Mouse (Mus musculus) subcutaneous adipose tissue, adult 2 months (tissue): Measurements from ENCODE around the gene H2al1i. TPM values are rescaled to one million over a fixed set of nuclear protein-coding genes. Genes with fewer than 3 reads are reported as not detected.

ENCODE experiments used
- polyA plus RNA-seq: library from polyadenylated mRNA; depleted of rRNA; stranded (reverse); fragments of >200 nt; gene quantifications from 2 replicates; pipeline ENCODE4 v1.2.3, GENCODE M21; 2012; ENCODE audit warnings: low replicate concordance; rRNA removed

H2al1i gene
- not detected in 2 replicates for polyA plus RNA-seq

GRCm38 (mm10) chrX:11324359-11324758 is at the start of gene H2al1i:
Gene H2al1i, plus strand, starts transcription at chrX:11324659.

GRCm38 (mm10) chrX:11298957-11299356 is 25.5 kb upstream of the H2al1i start, which contains the start of gene H2al1a:
Gene H2al1a, plus strand, starts transcription at chrX:11299257.

DNA sequence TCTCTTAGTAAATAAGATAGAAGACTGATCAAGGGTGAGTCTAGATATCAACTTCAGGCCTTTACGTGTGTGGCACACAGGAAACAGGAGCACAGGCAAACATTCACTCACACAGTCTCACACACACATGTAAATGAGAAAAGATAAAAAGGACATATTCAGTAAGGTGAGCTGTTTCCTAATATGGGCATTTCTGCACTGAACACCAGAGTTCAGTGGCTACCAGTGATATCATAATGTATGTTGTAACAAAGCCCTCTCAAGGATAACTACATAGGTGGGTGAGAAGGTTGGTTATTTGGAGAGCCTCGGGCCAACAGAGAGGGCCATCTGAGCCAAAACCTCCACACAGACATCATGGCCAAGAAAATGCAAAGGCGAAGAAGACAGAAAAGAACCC is 22.3 kb upstream of the H2al1i start, which contains the start of gene H2al1b:
H2al1b (plus strand) TSS at position 301 of the 400 bp plus-strand sequence.

DNA sequence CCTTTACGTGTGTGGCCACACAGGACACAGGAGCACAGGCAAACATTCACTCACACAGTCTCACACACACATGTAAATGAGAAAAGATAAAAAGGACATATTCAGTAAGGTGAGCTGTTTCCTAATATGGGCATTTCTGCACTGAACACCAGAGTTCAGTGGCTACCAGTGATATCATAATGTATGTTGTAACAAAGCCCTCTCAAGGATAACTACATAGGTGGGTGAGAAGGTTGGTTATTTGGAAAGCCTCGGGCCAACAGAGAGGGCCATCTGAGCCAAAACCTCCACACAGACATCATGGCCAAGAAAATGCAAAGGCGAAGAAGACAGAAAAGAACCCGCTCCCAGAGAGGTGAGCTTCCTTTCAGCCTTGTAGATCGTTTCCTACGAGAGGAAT is 19.1 kb upstream of the H2al1i start, which contains the start of gene H2al1c:
H2al1c (plus strand) TSS at position 301 of the 400 bp plus-strand sequence.

GRCm38 (mm10) chrX:11308524-11308923 is 15.9 kb upstream of the H2al1i start, which contains the start of gene H2al1d:
Gene H2al1d, plus strand, starts transcription at chrX:11308824.

DNA sequence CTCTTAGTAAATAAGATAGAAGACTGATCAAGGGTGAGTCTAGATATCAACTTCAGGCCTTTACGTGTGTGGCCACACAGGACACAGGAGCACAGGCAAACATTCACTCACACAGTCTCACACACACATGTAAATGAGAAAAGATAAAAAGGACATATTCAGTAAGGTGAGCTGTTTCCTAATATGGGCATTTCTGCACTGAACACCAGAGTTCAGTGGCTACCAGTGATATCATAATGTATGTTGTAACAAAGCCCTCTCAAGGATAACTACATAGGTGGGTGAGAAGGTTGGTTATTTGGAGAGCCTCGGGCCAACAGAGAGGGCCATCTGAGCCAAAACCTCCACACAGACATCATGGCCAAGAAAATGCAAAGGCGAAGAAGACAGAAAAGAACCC is 12.8 kb upstream of the H2al1i start, which contains the start of gene H2al1e:
H2al1e (plus strand) TSS at position 301 of the 400 bp plus-strand sequence.

DNA sequence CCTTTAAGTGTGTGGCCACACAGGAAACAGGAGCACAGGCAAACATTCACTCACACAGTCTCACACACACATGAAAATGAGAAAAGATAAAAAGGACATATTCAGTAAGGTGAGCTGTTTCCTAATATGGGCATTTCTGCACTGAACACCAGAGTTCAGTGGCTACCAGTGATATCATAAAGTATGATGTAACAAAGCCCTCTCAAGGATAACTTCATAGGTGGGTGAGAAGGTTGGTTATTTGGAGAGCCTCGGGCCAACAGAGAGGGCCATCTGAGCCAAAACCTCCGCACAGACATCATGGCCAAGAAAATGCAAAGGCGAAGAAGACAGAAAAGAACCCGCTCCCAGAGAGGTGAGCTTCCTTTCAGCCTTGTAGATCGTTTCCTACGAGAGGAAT is 9.6 kb upstream of the H2al1i start, which contains the start of gene H2al1f:
H2al1f (plus strand) TSS at position 301 of the 400 bp plus-strand sequence.

GRCm38 (mm10) chrX:11317956-11318355 is 6.5 kb upstream of the H2al1i start, which contains the start of gene H2al1g:
Gene H2al1g, plus strand, starts transcription at chrX:11318256.

GRCm38 (mm10) chrX:11321192-11321591 is 3.3 kb upstream of the H2al1i start, which contains the start of gene H2al1h:
Gene H2al1h, plus strand, starts transcription at chrX:11321492.

DNA sequence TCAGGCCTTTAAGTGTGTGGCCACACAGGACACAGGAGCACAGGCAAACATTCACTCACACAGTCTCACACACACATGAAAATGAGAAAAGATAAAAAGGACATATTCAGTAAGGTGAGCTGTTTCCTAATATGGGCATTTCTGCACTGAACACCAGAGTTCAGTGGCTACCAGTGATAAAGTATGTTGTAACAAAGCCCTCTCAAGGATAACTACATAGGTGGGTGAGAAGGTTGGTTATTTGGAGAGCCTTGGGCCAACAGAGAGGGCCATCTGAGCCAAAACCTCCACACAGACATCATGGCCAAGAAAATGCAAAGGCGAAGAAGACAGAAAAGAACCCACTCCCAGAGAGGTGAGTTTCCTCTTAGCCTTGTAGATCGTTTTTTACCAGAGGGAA is 3.1 kb downstream of the H2al1i start, which contains the start of gene H2al1j:
H2al1j (plus strand) TSS at position 301 of the 400 bp plus-strand sequence.

Other genes starting within 250 kb of the H2al1i start
- gene H2al1a, start 25.4 kb upstream of the H2al1i start, polyA plus RNA-seq, result not detected in 2 replicates
- gene H2al1b, start 22.2 kb upstream of the H2al1i start, polyA plus RNA-seq, result not detected in 2 replicates
- not detected in 2 replicates for gene H2al1c, start 19.0 kb upstream of the H2al1i start, polyA plus RNA-seq
- gene H2al1d, start 15.8 kb upstream of the H2al1i start, polyA plus RNA-seq, result not detected in 2 replicates
- not detected in 2 replicates for gene H2al1e, start 12.7 kb upstream of the H2al1i start, polyA plus RNA-seq
- gene H2al1f, start 9.5 kb upstream of the H2al1i start, polyA plus RNA-seq, result not detected in 2 replicates
- not detected in 2 replicates for gene H2al1g, start 6.4 kb upstream of the H2al1i start, polyA plus RNA-seq
- not detected in 2 replicates for gene H2al1h, start 3.2 kb upstream of the H2al1i start, polyA plus RNA-seq
- not detected in 2 replicates for gene H2al1j, start 3.2 kb downstream of the H2al1i start, polyA plus RNA-seq